Comparison of ENCODE assay signal across 8 mouse cellular contexts in the genomic region with DNA sequence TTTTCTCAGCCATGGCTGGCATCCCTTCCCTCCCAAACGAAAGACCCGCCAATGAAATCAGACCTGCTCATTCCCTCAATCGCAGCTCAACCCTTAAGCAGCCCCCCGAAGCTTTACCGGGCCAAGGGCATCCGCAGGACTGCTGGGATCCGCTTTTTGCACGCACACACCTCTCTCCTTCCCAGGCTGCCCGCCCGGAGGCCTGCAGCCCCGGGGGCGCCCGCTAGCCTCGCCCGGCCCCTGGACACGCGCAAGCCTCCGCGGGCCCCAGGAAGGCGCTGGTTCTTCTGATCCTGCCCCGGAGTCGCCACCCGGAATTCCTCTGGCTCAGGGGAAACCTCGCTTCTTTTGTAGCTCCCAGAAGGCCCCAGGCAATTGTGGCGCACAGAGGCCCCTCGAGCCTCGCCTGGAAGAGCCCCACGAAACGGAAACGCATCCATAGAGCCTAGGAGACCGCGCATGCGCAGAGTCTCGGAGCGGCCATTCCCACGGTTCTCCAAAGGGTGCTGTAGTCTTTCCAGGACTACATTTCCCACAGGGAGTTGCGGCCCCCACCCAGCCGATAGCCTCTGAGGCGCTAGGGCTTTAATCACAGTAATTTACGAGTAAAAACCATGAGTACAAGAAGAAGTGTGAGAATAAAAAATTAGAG. TPM values are rescaled to one million over a fixed set of nuclear protein-coding genes. Genes with fewer than 3 reads are reported as not detected.
A peak's percentile ranks its signal among the peaks of the same experiment; 100 is the strongest.
DNase-seq lines count a peak whose midpoint lies in the region; ATAC-seq and TF ChIP-seq lines count a peak whose summit lies in the region.

Gene Zfp334, minus strand, starts transcription at position 416 of the 652 bp plus-strand sequence.

- TF ChIP-seq CTCF in ES-Bruce4 (IDR thresholded peaks at IDR 0.05; ENCODE audit: low read depth, low read length) = no peak

- H3K27ac ChIP-seq in ES-Bruce4 (ENCODE audit: insufficient read depth, low read length) = no peak within 1 kb of the TSS
- H3K27ac ChIP-seq in forebrain, embryonic 15.5 days (replicated peaks) = peak within 1 kb of the TSS; percentile 96
- H3K27ac ChIP-seq in liver, embryonic 12.5 days = peak within 1 kb of the TSS; percentile 56
- H3K27ac ChIP-seq in neural tube, embryonic 14.5 days (ENCODE audit: low read depth, low read length) = peak within 1 kb of the TSS; percentile 92

- H3K9me3 ChIP-seq in ES-Bruce4 (replicated peaks; ENCODE audit: control insufficient read depth, insufficient read depth, low read length, poor library complexity, severe bottlenecking) = no peaks in the 10 kb centered on the region
- no peaks in the 10 kb centered on the region for H3K9me3 ChIP-seq in forebrain, embryonic 15.5 days
- no peaks in the 10 kb centered on the region for H3K9me3 ChIP-seq in liver, embryonic 12.5 days (replicated peaks)
- no peaks in the 10 kb centered on the region for H3K9me3 ChIP-seq in neural tube, embryonic 14.5 days (ENCODE audit: control insufficient read depth, low read length)

- no peak for TF ChIP-seq POLR2A in ES-Bruce4 (IDR thresholded peaks at IDR 0.05; ENCODE audit: insufficient read depth, low read length)

- peak; percentile 97 for ATAC-seq in forebrain, embryonic 15.5 days (replicated peaks)
- peak; percentile 53; the same call in 1 of the 2 replicates for ATAC-seq in liver, embryonic 12.5 days
- ATAC-seq in neural tube, embryonic 14.5 days (ENCODE audit: low read depth) = peak; percentile 92

- H3K4me3 ChIP-seq in ES-Bruce4 (ENCODE audit: low read depth, low read length) = peak within 1 kb of the TSS; percentile 66
- H3K4me3 ChIP-seq in forebrain, embryonic 15.5 days = peak within 1 kb of the TSS; percentile 83
- H3K4me3 ChIP-seq in liver, embryonic 12.5 days = peak within 1 kb of the TSS; percentile 56
- peak within 1 kb of the TSS; percentile 79 for H3K4me3 ChIP-seq in neural tube, embryonic 14.5 days (ENCODE audit: low read depth, low read length)

- no peak for TF ChIP-seq EP300 in ES-Bruce4 (IDR thresholded peaks at IDR 0.05; ENCODE audit: insufficient read depth, low read depth, low read length)

- peak within 1 kb of the TSS; percentile 67 for H3K4me2 ChIP-seq in forebrain, embryonic 15.5 days (replicated peaks)
- peak within 1 kb of the TSS; percentile 64 for H3K4me2 ChIP-seq in liver, embryonic 12.5 days
- peak within 1 kb of the TSS; percentile 49 for H3K4me2 ChIP-seq in neural tube, embryonic 14.5 days (ENCODE audit: low read depth, low read length)

- H3K4me1 ChIP-seq in ES-Bruce4 (ENCODE audit: control insufficient read depth, insufficient read depth, low read length) = no peaks in the 10 kb centered on the region
- H3K4me1 ChIP-seq in forebrain, embryonic 15.5 days = peaks cover 21% of the 10 kb centered on the region
- H3K4me1 ChIP-seq in liver, embryonic 12.5 days = no peaks in the 10 kb centered on the region
- H3K4me1 ChIP-seq in neural tube, embryonic 14.5 days (ENCODE audit: control insufficient read depth, insufficient read depth, low read length) = peaks cover 10% of the 10 kb centered on the region

- H3K9ac ChIP-seq in ES-Bruce4 (ENCODE audit: low read depth, poor library complexity, severe bottlenecking) = peak within 1 kb of the TSS; percentile 79
- peak within 1 kb of the TSS; percentile 94 for H3K9ac ChIP-seq in forebrain, embryonic 15.5 days (replicated peaks)
- peak within 1 kb of the TSS; percentile 65 for H3K9ac ChIP-seq in liver, embryonic 12.5 days
- H3K9ac ChIP-seq in neural tube, embryonic 14.5 days (replicated peaks; ENCODE audit: low read depth, low read length) = peak within 1 kb of the TSS; percentile 89

- under 1% methylated on average over 40 of the region's 40 CpGs for WGBS in forebrain, embryonic 15.5 days
- WGBS in liver, embryonic 12.5 days (ENCODE audit: insufficient replicate concordance) = under 1% methylated on average over 40 of the region's 40 CpGs
- WGBS in neural tube, embryonic 14.5 days = under 1% methylated on average over 40 of the region's 40 CpGs

- no peaks in the 10 kb centered on the region for H3K36me3 ChIP-seq in ES-Bruce4 (ENCODE audit: control insufficient read depth, insufficient read depth, low read length, poor library complexity, severe bottlenecking)
- peaks cover 35% of the 10 kb centered on the region for H3K36me3 ChIP-seq in forebrain, embryonic 15.5 days
- H3K36me3 ChIP-seq in liver, embryonic 12.5 days = peaks cover 32% of the 10 kb centered on the region
- H3K36me3 ChIP-seq in neural tube, embryonic 14.5 days (ENCODE audit: control insufficient read depth, insufficient read depth, low read length) = peaks cover 24% of the 10 kb centered on the region

- no peaks in the 10 kb centered on the region for H3K27me3 ChIP-seq in ES-Bruce4 (ENCODE audit: control insufficient read depth, insufficient read depth, low read length, poor library complexity, severe bottlenecking)
- no peaks in the 10 kb centered on the region for H3K27me3 ChIP-seq in forebrain, embryonic 15.5 days
- H3K27me3 ChIP-seq in liver, embryonic 12.5 days (replicated peaks) = peaks cover 14% of the 10 kb centered on the region
- H3K27me3 ChIP-seq in neural tube, embryonic 14.5 days (ENCODE audit: control insufficient read depth, insufficient read depth, low read length) = no peaks in the 10 kb centered on the region

- peak; percentile 95 for DNase-seq in cerebellum, adult 11 months
- DNase-seq in heart, postnatal 10 days = peak; percentile 95 to 96
- DNase-seq in kidney, postnatal 4 days = peak; percentile 98 to 99
- DNase-seq in urinary bladder, adult 2 months (ENCODE audit: low spot score) = peak; percentile 82

- intact Hi-C loops in heart, postnatal 10 days (cut with DNase I) = no loop called here

RNA-seq across cellular contexts. Expression of gene Zfp334, which starts in this region (rescaled TPM):
- polyA plus RNA-seq in ES-Bruce4 (2011; ENCODE audit: insufficient read depth, insufficient read length, low read depth, missing spikeins) = 7.3 and 7.5 TPM in 2 replicates
- 12.5 and 12.6 TPM in 2 replicates for polyA plus RNA-seq in forebrain, embryonic 15.5 days (2015; fragmentation: Nextera tagmentation; extraction: Ambion mirVana)
- total RNA-seq in heart, postnatal 10 days (2021) = 1 to 10 TPM; 3.4 to 4.1 TPM
- 2.5 and 2.7 TPM in 2 replicates for polyA plus RNA-seq in liver, embryonic 12.5 days (2016; fragmentation: Nextera tagmentation; extraction: Ambion mirVana)
- 12.0 and 15.0 TPM in 2 replicates for polyA plus RNA-seq in neural tube, embryonic 14.5 days (2014; fragmentation: Nextera tagmentation; extraction: Ambion mirVana)
- 2.7 and 3.4 TPM in 2 replicates for polyA plus RNA-seq in urinary bladder, adult 2 months (2012; rRNA removed)
